Mouse (Mus musculus) lung, embryonic 15.5 days (tissue): Measurements from ENCODE around the gene Fpr1. TPM values are rescaled to one million over a fixed set of nuclear protein-coding genes. Genes with fewer than 3 reads are reported as not detected.
A peak's percentile ranks its signal among the peaks of the same experiment; 100 is the strongest.

ENCODE experiments used
- ATAC-seq: fragments of 200-750 bp; cut with Nextera tagmentation; 2 replicates; pipeline ENCODE4 v1.8.0; 2017; ENCODE audit warnings: moderate number of reproducible peaks, borderline replicate concordance; ENCODE audit not compliant: low FRiP score, low TSS enrichment; ENCODE audit errors: extremely low read depth
- H3K27ac ChIP-seq: fragments of 300-500 bp; sonication (generic); 2 replicates; pipeline ENCODE4 v1.5.1; 2015; ENCODE audit warnings: moderate library complexity, mild to moderate bottlenecking, inconsistent platforms
- H3K27me3 ChIP-seq: fragments of 300-500 bp; sonication (generic); 2 replicates; pipeline ENCODE4 v1.6.1; 2015; ENCODE audit warnings: inconsistent platforms
- H3K36me3 ChIP-seq: fragments of 300-500 bp; sonication (generic); 2 replicates; pipeline ENCODE4 v1.6.1; 2015; ENCODE audit warnings: inconsistent platforms
- H3K4me1 ChIP-seq: fragments of 300-500 bp; sonication (generic); 2 replicates; pipeline ENCODE4 v1.6.1; 2015; ENCODE audit warnings: inconsistent platforms
- H3K4me2 ChIP-seq: fragments of 300-500 bp; sonication (generic); 2 replicates; pipeline ENCODE4 v1.6.1; 2015; ENCODE audit warnings: inconsistent platforms, mild to moderate bottlenecking, moderate library complexity
- H3K4me3 ChIP-seq: fragments of 300-500 bp; sonication (generic); 2 replicates; pipeline ENCODE4 v1.5.1; 2015; ENCODE audit warnings: mild to moderate bottlenecking, inconsistent platforms
- H3K9ac ChIP-seq: fragments of 300-500 bp; sonication (generic); 2 replicates; pipeline ENCODE4 v1.6.1; 2015; ENCODE audit warnings: inconsistent platforms
- H3K9me3 ChIP-seq: fragments of 300-500 bp; sonication (generic); 2 replicates; pipeline ENCODE4 v1.6.1; 2016; ENCODE audit warnings: inconsistent platforms
- WGBS: fragments of 180-500 bp; shearing (Covaris S2); methylation state at CpG from one replicate; pipeline ENCODE4 v1.1.7; 2015; 5-methylcytosine and 5-hydroxymethylcytosine counted together
- microRNA counts: library from miRNA; unstranded; fragments of <30 nt; microRNA quantifications from one replicate; lab custom pipeline; 2016
- microRNA-seq: library from miRNA; unstranded; fragments of <30 nt; microRNA quantifications from one replicate; pipeline ENCODE4, GENCODE M21; 2016
- polyA plus RNA-seq: library from polyadenylated mRNA; unstranded; fragments of >200 nt; fragmentation: Nextera tagmentation; extraction: Ambion mirVana; gene quantifications from 2 replicates; pipeline ENCODE4 v1.2.1, GENCODE M21; 2015

The Fpr1 gene
- polyA plus RNA-seq, 1 experiment from 2014 or later = 0.91 TPM

DNA sequence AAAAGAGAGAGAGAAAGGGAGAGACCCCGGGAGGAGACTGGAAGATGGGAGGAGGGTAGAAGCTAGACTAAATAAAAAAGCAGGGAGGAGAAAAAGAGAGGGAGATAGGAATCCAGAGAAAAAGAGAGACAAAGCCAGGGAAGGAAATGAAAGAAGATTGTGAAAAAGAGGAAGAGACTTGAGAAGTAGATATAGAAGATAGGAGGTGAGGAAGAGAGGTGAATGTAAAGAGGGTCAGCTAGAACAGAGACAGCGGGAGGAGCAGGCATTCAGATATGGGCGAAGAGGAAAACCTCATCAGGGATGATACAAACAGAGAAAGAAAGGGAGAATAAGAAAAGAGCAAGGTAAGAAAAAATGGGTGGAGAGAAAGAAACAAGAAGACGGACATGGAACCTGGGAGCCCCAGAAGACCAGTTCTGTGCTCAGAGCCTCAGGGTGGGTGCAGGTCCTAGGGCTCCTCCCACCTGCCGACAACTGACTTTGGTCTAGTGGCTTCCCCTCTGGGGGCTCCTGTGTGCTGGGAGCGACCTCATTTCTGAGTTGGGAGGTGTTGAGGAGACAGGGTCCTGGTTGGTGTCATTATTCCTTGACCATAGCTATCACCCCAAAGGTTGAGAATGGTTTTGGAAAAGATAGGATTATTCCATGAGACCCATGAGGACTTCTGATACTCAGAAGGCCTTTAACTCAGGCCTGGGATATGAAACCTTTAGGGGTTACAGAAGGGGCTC is 54.5 kb downstream of the Fpr1 start:
- Histone ChIP-seq H3K9ac (peak overlapping the region; percentile 78), H3K36me3 (peaks cover 25% of the 10 kb centered on the region), H3K4me3 (peak overlapping the region; percentile 84), H3K9me3 (no peaks in the 10 kb centered on the region), H3K4me2 (peak overlapping the region; percentile 80), H3K4me1 (peaks cover 45% of the 10 kb centered on the region), H3K27me3 (no peaks in the 10 kb centered on the region), H3K27ac (peak overlapping the region; percentile 99)
- ATAC-seq = no peak
- WGBS = 3% methylated on average over 6 of the region's 6 CpGs

DNA sequence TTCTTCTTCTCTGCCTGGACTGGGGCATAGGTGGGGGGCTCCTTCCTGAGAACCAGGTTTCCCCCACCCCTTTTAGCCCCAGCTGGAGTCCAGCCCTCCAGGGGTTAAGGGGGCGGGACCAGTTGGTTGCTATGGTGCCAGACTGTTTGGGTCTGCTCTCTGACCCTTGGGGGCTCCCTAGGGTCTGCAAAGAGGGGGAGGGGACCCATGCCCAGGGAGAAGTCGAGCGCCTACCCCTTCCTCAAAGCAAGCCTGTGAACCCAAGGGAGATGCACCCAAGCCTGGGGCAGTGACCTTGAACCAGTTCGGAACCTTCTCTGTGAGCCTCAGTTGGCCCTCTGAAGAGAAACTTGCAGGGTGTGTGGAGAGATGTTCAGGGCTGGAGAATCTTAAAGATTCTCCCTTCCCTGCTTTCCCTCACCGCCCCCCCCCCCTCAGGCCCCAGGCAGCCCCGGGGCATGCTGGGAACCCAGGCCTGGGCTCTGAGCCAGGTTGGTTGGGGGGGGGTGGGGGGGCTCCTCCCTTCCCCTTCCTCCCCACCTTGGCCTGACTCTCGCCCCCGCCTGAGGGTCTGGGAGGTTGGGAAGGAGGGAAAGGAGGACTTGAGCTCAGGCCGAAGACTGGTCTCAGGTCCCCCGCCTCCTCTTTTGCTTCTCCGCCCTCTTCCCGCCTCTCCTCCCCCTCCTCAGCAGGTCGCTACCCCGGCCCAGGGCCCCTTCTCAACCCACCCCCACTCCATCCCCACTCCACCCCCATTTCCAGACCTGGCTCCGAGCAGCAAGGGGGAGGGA is 55.4 kb downstream of the Fpr1 start:
- H3K36me3 ChIP-seq = peaks cover 19% of the 10 kb centered on the region
- H3K9ac ChIP-seq = peak overlapping the region; percentile 78
- 3% methylated on average over 11 of the region's 15 CpGs for WGBS
- H3K27me3 ChIP-seq = no peaks in the 10 kb centered on the region
- peak overlapping the region; percentile 99 for H3K27ac ChIP-seq
- H3K4me3 ChIP-seq = peak overlapping the region; percentile 84
- H3K4me2 ChIP-seq = peak overlapping the region; percentile 80
- no peaks in the 10 kb centered on the region for H3K9me3 ChIP-seq
- ATAC-seq = peak; percentile 74
- H3K4me1 ChIP-seq = peaks cover 37% of the 10 kb centered on the region

DNA sequence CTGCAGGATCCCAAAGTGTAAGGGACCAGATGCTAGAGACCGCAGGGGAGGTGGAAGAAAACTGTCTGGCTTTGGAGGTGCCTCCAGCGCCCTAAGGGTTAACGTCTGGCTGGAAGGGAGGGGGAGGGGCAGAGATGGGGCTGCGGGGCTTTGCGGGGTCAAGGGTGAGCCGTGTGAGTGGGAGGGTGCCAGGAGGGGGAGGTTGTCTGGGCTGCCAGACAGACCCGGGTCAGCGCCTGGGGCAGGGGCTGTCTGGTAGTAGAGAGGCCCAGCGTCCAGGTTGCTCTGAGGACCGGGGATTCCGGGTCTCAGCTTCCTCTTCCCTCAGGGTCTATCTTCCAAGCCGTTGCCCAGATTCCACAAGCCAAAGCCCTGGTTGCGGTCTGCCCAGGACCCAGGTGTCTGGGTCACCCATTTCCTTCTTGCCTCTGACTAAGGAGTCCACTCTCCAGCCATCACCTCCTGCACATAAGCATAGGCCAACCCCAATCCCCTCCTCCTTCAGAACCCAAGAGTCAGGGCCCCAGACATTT is 56.0 kb downstream of the Fpr1 start:
- peaks cover 16% of the 10 kb centered on the region for H3K36me3 ChIP-seq
- ATAC-seq = peak; percentile 31
- H3K4me2 ChIP-seq = peak overlapping the region; percentile 80
- no peaks in the 10 kb centered on the region for H3K9me3 ChIP-seq
- H3K4me3 ChIP-seq = peak overlapping the region; percentile 84
- no peaks in the 10 kb centered on the region for H3K27me3 ChIP-seq
- peaks cover 34% of the 10 kb centered on the region for H3K4me1 ChIP-seq
- peak overlapping the region; percentile 99 for H3K27ac ChIP-seq
- H3K9ac ChIP-seq = peak overlapping the region; percentile 78
- WGBS = 0% methylated on average over 13 of the region's 13 CpGs

DNA sequence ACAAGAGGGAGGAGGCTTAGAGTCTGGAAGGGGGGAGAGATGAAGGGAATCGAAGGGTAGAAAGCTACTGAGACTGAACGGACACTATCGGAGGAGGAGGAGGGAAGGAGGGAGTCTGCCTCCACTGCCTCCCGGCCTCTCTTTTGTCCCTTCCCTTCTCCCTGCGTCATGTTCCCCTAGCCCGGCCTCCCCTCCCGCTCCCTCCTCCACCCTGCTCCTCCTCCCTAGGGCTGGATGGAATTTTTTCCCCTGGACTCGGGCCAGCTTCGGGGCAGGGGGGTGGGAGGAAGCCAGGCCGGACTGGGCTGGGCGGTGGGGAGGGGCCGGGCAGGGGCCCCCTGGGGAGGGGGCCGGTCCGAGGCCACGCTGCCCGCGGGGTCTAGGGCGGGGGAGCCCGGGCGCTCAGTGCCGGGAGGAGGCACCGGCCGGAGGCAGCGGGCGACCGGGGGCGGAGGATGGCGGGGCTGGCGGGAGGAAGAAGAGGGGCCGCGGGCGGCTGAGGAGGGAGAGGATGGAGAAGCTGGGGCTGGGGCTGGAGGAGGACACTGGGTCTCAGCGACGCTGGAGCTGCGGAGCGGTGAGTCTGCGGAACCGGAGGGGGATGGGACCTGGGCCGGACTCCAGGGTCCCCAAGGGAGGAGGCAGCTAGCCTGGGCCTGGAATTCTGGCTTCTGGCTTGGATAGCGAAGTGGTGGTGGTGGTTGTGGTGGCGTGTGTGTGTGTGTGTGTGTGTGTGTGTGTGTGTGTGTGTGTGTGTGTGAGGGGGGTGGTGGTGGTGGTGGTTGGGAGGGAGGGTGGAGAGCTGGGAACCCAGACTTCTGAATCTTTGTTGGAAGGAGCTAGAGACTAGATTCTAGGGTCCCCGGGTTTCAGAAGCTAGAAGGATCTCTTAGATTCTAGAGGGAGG is 56.7 kb downstream of the Fpr1 start, which contains the start of gene Spaca6:
Spaca6 (plus strand) TSS at position 408 of the 907 bp plus-strand sequence.
- Histone ChIP-seq H3K9me3 (no peaks in the 10 kb centered on the region), H3K27ac (peak within 1 kb of the TSS; percentile 99), H3K4me1 (peaks cover 30% of the 10 kb centered on the region), H3K4me2 (peak within 1 kb of the TSS; percentile 80), H3K9ac (peak within 1 kb of the TSS; percentile 78), H3K27me3 (no peaks in the 10 kb centered on the region), H3K4me3 (peak within 1 kb of the TSS; percentile 84), H3K36me3 (peaks cover 10% of the 10 kb centered on the region)
- WGBS = under 1% methylated on average over 34 of the region's 42 CpGs
- ATAC-seq = peak; percentile 88

MicroRNA genes within 50 kb of the gene (microRNA counts, 519-probe panel; counts per million panel counts)
- microRNA mmu-let-7e (lab: Ali Mortazavi, UCI) (3,992 counts per million, percentile 95 among the panel's probes with 10 or more counts), microRNA mmu-miR-125a-3p (lab: Ali Mortazavi, UCI) (2,917 counts per million, percentile 77 among the panel's probes with 10 or more counts), microRNA mmu-miR-125a-5p (lab: Ali Mortazavi, UCI) (4,208 counts per million, percentile 97 among the panel's probes with 10 or more counts), microRNA mmu-miR-99b (lab: Ali Mortazavi, UCI) (3,553 counts per million, percentile 92 among the panel's probes with 10 or more counts)

Small RNAs within 50 kb of the gene (microRNA-seq; reads per million reads assigned to microRNA genes)
- gene Gm25927 = not detected
- 4,082 reads per million, percentile 87 among the genes with 10 or more reads in this experiment for gene Mir125a
- 21,940 reads per million, percentile 97 among the genes with 10 or more reads in this experiment for gene Mir99b
- not detected for gene Mirlet7e

Other genes starting within 250 kb of the Fpr1 start
- not detected in 2 replicates for gene Vmn2r90, start 180.2 kb downstream of the Fpr1 start, polyA plus RNA-seq
- gene Spaca6, start 56.8 kb downstream of the Fpr1 start, polyA plus RNA-seq = 31.7 and 37.1 TPM in 2 replicates
- 0.93 and 0.97 TPM in 2 replicates for gene Has1, start 28.7 kb downstream of the Fpr1 start, polyA plus RNA-seq
- gene Fpr2, start 3.9 kb upstream of the Fpr1 start, polyA plus RNA-seq = 1.4 and 1.5 TPM in 2 replicates
- not detected in 2 replicates for gene Fpr3, start 3.9 kb upstream of the Fpr1 start, polyA plus RNA-seq
- not detected in 2 replicates for gene Fpr-rs4, start 137.8 kb upstream of the Fpr1 start, polyA plus RNA-seq
- gene Vmn2r124, start 165.5 kb upstream of the Fpr1 start, polyA plus RNA-seq = 0.04 TPM in 1 of 2 replicates, not detected in the other
- not detected in 2 replicates for gene Vmn2r91, start 201.1 kb upstream of the Fpr1 start, polyA plus RNA-seq